Mouse (Mus musculus) lung, adult 18-20 months (tissue): ENCODE results near the gene Coro1a.
"Not testable (repeated sequence)": the region's sequence is repeated elsewhere in the genome, so short reads cannot be mapped to it uniquely, and the experiment has no call there.

Experiments
- DNase-seq, 2 experiments: peaks; one replicate each; pipeline ENCODE4 v3.0.0; 2022; ENCODE audit warnings: mixed read lengths in 2 of 2

Coro1a gene

GRCm38 (mm10) chr7:126704121-126704980 is 3.2 kb downstream of the Coro1a start:
- peak; percentile 73 to 81 for DNase-seq

DNA sequence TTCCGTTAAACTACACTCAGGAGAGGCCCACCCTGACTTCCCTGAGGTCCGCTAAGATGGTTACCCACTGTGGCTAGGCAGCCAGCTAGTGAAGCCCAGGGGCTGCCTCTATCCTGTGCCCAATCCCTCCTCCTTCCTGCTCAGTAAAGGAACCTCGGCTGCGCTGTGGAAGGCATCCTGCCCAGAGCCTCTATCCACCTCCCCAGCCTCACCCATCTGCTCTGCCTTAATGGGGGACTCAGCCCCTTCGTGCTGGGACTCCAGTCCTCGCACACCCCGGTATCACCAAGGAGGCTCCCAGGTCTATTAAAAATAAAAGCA is 3.9 kb downstream of the Coro1a start:
- DNase-seq, result no peak

DNA sequence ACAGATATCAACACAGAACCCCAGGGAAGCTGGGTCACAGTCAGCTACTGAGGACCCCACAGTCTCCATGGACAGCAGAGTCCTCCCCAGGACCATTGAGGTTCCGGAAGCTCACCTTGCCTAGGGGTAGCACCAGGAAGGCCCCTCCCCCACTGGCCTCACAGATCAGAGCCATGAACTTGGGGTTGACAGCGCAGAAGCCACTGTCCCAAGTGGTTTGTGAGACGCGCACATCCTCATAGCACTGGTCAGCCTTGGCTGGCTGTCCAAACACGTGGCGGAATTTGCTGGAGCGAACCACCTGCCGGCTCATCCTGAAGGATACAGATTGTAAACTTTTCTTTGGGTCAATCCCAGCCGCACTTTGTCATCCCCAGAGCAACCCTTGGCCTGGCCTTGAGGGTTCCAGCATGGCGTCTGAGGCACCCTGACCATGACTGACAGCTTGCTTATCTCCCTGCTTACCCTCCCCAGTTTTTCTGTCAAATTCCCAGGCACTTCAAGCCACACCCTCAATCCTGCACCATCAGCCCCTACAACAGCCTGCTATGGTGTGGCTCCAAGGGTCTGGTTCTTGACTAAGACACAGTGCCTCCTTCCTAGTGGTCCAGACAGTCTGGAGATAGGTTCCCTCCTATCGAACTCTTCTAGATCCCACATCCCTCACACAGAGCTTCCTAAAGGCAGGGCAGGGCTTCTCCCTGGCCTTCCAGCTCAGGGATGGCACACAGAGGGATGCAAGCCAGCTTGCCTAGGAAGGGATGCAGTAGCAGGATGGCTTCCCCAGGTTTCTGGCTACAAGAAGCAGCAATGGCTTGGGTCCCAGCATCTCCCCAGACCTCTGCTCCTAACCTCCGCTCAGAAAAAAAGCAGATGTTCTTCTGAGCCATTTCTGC is 4.5 kb downstream of the Coro1a start:
- no peak for DNase-seq

GRCm38 (mm10) chr7:126702358-126702757 is 5.2 kb downstream of the Coro1a start:
- DNase-seq, result no peak

DNA sequence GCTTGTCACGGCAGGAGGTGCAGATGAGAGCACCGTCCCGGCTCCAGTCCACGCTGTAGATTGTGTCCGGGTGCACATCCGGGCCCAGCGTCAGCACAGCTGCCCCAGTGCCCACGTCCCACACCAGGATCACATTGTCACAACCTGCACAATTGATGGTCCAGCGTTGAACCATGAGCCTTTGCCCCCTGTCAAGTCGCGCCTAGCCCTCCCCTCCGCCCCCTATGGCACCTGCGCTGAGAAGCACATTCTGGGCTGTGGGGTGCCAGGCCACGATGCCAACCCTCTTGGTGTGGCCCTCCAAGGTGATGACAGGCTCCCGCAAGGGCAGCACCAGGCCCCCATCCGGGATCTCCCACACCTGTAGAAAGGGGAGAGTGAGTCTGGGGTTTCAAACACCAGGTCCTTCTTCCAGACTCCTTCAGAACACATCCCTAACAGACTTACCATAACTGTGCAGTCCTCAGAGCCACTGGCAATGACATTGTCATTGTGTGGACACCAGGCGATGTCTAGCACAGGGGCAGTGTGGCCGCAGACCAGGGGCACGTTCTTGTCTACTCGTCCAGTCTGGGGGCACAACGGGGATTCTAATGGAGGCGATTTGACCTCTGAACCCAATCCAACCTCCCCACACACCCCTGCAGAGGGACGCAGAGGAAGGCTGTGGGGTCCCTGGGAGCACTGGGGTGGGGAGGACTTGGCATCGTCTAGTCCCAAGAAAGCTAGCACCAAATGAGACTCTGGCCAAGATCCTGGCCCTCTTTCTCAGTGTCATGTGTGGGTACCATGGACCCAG is 5.8 kb downstream of the Coro1a start:
- DNase-seq, result no peak

- DNase-seq, result peak; percentile 84 to 88
These were observed 6.5 kb downstream of the Coro1a start for GRCm38 (mm10) chr7:126701070-126701469.

- no peak for DNase-seq
These were observed 7.2 kb downstream of the Coro1a start for GRCm38 (mm10) chr7:126700063-126701015.

DNA sequence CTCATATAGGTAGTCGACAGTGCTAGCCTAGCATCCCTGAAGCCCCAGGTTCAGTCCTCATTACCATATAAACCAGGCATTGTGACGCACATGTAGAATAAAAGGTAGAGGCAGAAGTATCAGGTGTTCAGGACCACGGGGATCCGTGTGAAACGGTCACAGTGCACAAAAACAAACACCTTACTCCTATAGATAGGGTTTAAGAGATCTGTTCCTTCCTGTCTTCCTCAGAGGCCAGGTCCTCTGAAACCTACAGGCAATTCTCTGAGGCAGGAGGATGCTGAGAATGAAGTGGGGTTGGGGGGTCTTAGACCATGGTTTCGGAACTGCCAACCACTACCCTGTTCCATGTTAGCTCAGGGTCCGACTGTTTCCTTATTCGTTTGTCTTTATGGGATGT is 9.7 kb downstream of the Coro1a start:
- no peak for DNase-seq

- no peak for DNase-seq
These were observed 10.7 kb downstream of the Coro1a start for GRCm38 (mm10) chr7:126696886-126697285.

- no peak for DNase-seq
These were observed 11.3 kb downstream of the Coro1a start for GRCm38 (mm10) chr7:126696303-126696702.

DNA sequence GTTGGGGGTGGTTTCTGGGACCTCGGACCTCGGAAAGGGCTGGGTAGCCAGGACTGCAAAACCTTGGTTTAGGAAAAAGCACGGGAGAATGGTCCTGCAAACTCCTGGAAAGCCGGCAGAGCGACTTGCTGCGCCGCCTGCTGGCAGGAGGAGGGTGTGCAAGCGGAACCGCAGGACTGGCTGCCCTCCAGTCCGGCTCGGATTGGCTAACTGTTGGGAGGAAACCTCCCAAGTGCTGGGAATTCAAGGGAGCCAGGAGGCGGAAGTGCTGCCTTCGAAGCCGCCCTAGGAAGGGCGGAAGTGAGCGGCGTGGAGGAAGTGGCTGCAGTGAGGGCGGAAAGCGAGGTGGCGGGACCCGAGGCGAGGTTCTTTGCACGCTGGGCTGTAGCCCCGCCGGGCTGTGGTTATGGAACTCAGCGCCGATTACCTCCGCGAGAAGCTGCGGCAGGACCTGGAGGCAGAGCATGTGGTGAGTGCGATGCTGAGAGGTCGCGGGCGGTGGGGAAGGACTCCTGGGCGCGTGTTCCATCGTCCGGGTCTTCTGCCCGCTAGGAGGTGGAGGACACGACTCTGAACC is 11.9 kb downstream of the Coro1a start, which contains the start of gene Slx1b:
Gene Slx1b, minus strand, starts transcription at position 154 of the 577 bp plus-strand sequence.
- peak; percentile 96 to 98 for DNase-seq

- DNase-seq, result peak; percentile 78 to 79
These were observed 12.4 kb downstream of the Coro1a start, which contains the start of gene Bola2 for GRCm38 (mm10) chr7:126695210-126695611. Gene Bola2, plus strand, starts transcription at chr7:126695401.

DNA sequence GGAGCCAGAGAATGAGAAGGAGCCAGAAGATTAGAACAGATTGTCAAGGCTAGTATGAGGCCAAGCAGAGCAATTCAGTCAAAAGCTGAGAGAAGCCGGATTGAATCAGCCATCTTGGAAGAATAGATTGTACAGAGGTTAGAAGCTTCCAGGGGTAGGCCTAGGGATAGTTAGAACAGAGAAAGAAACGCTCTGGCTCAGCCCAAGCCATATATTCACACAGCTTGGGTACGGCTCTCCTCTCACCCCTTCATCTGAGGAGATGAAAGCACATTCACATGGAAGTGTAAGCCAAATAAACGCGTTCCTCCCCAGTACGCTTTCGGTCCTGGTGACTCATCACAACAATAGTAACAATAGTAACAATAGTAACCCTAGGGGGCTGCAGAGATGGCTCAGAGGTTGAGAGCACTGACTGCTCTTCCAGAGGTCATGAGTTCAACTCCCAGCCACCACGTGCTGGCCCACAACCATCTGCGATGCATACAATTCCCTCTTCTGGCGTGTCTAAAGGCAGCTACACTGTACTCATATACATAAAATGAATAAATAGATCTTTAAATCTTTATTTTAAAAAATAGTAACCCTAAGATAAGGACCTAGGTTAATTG is 13.0 kb downstream of the Coro1a start:
- no peak for DNase-seq

DNA sequence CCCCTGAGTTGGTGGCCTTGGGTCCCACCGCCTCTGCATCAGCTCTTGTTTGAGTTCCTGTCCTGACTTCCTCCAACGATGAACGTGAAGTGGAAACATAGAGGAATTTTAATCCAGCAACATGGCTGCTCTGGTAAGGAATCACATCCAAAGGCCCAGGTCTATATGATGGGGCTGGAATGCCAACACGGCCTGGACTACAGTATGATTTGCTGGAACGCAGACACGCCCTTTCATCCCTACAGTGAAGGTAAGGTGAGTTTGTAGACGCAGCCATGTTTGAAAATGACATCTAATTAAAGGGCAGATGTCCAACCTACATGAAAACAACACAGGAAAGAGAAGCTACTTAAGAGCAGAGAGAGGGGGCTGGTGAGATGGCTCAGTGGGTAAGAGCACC is 13.8 kb downstream of the Coro1a start:
- no peak for DNase-seq

GRCm38 (mm10) chr7:126693256-126693655 is 14.3 kb downstream of the Coro1a start:
- DNase-seq, result peak; percentile 85 to 89

DNA sequence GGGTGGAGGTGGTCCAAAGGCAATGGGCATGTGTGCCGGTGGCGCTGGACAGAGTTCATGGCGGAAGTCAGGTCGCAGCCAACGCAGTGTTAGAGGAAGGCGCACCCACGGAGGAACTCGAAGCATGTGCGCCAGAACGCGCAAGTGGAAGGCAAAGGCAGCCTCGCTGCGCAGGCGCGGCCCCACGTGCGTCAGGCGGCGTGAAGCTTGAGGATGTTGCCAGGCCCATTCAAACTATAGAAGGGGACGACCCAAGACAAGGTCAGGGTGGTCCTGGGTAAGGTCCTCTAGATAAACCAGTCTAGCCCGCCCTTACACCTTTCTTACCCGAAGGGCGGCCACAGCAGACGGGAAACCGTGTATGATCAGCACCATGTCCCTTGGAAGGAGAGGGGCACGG is 15.2 kb downstream of the Coro1a start:
- DNase-seq, result no peak

DNA sequence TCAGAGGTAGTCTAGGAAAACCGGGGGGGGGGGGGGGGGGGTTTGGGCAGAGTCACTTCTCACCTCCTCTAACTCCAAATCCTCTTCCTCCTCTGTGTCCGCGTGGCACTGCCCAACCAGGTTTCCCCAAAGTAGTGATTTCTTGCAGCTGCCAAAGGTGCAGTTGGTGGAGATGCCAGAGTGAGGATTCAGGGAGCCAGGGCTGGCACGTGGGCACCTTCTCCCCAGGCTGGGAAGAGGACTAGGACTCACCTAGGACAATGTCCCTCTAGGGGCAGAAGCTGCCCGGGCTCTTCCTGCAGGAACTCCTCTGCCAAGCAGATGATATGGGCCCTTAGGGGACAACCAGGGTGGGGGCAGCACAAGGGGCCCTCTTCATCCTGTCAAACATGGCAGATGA is 15.9 kb downstream of the Coro1a start:
- DNase-seq, result no peak

- DNase-seq, result no peak
These were observed 16.9 kb downstream of the Coro1a start for GRCm38 (mm10) chr7:126690737-126691136.

- no peak for DNase-seq
These were observed 18.6 kb downstream of the Coro1a start for GRCm38 (mm10) chr7:126689021-126689420.

GRCm38 (mm10) chr7:126688156-126688555 is 19.4 kb downstream of the Coro1a start:
- not testable (repeated sequence) for DNase-seq

DNA sequence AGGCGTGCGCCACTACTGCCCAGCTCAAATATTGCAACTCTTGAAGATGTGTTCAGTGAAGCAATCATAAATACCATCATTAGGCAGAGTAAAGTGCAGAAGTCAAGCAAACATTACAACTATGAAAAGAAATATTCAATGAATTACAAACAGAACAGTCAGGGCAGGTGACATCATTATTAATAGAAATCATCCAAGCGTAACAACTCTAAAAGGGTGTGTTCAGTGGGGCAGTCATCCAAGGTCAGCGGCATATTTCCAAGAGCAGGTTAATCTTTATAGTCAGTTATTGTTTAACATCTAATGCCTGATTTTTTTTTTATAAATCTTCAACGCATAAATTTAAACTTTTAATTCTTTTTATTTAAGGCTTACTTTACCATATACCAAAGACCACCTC is 26.4 kb downstream of the Coro1a start:
- DNase-seq, result peak in 1 of 2 experiments; percentile 45
